8 mouse cellular contexts compared by ENCODE assay signal in the genomic region with DNA sequence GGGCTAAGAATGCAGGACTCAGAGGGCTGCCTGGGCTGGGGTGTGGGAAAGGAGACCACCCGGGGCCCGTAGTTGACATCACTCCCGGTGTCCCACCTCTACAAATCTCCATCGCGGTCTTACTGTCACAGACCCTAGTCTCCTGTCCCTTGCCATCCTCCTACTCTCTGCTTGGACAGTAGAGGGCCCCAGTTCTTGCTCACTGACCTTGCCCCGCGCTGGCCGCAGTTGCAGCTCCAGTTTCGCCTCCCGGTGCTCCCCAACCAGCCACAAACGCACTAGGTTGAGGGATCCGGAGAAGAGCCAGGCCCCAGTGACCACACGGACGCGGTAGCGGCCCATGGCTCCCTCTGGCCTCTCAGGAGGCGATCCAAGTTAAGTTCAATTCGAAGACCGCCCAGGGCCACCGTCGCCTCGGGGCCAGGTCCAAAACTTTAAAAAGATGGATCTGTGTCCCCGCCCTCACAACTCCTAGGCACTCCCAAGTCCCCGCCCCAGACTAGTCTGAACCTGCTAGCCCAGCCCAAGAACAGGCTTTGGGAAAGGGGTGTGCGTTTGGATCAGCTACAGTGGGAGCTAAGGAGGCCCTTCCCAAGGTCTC. TPM values are rescaled to one million over a fixed set of nuclear protein-coding genes. Genes with fewer than 3 reads are reported as not detected.
DNase-seq lines count a peak whose midpoint lies in the region; ATAC-seq and TF ChIP-seq lines count a peak whose summit lies in the region.

Alox12 (minus strand) TSS at position 423 of the 601 bp plus-strand sequence.

- H3K4me1 ChIP-seq in forebrain, embryonic 13.5 days: peaks cover 11% of the 10 kb centered on the region
- H3K4me1 ChIP-seq in hindbrain, embryonic 14.5 days (replicated peaks; ENCODE audit: control insufficient read depth, insufficient read depth, low read length): 0 out of 2 replicates have a peak, but pooled peaks cover 8% of the 10 kb centered on the region
- H3K4me1 ChIP-seq in liver, embryonic 11.5 days (replicated peaks; ENCODE audit: control insufficient read depth, insufficient read depth, low read length): 0 out of 2 replicates have a peak, but pooled peaks cover 2% of the 10 kb centered on the region

- peak within 1 kb of the TSS; percentile 17; the same call in 1 of the 2 replicates for H3K4me3 ChIP-seq in left cerebral cortex, adult 2 months
- H3K4me3 ChIP-seq in forebrain, embryonic 13.5 days: peak within 1 kb of the TSS; percentile 14
- peak within 1 kb of the TSS; percentile 13; the same call in 1 of the 2 replicates for H3K4me3 ChIP-seq in hindbrain, embryonic 14.5 days (replicated peaks; ENCODE audit: low read length)
- H3K4me3 ChIP-seq in liver, embryonic 11.5 days (ENCODE audit: low read depth, low read length): peak within 1 kb of the TSS; percentile 32

- 1% methylated on average over 25 of the region's 25 CpGs for WGBS in forebrain, embryonic 13.5 days
- WGBS in hindbrain, embryonic 14.5 days: under 1% methylated on average over 25 of the region's 25 CpGs
- WGBS in liver, embryonic 11.5 days: 4% methylated on average over 25 of the region's 25 CpGs

- H3K27me3 ChIP-seq in forebrain, embryonic 13.5 days: peaks cover 63% of the 10 kb centered on the region
- H3K27me3 ChIP-seq in hindbrain, embryonic 14.5 days (ENCODE audit: control insufficient read depth, insufficient read depth, low read length): peaks cover 46% of the 10 kb centered on the region
- peaks cover 43% of the 10 kb centered on the region for H3K27me3 ChIP-seq in liver, embryonic 11.5 days (replicated peaks; ENCODE audit: control insufficient read depth, insufficient read depth, low read length)

- H3K4me2 ChIP-seq in forebrain, embryonic 13.5 days: peak within 1 kb of the TSS; percentile 31
- peak within 1 kb of the TSS; percentile 33 for H3K4me2 ChIP-seq in hindbrain, embryonic 14.5 days (replicated peaks)
- H3K4me2 ChIP-seq in liver, embryonic 11.5 days: peak within 1 kb of the TSS; percentile 56

- H3K36me3 ChIP-seq in forebrain, embryonic 13.5 days (ENCODE audit: poor library complexity, severe bottlenecking): no peaks in the 10 kb centered on the region
- H3K36me3 ChIP-seq in hindbrain, embryonic 14.5 days (replicated peaks; ENCODE audit: control insufficient read depth, insufficient read depth): no peaks in the 10 kb centered on the region
- no peaks in the 10 kb centered on the region for H3K36me3 ChIP-seq in liver, embryonic 11.5 days (ENCODE audit: control insufficient read depth, insufficient read depth, low read length)

- no peak within 1 kb of the TSS for H3K9ac ChIP-seq in forebrain, embryonic 13.5 days
- no peak within 1 kb of the TSS for H3K9ac ChIP-seq in hindbrain, embryonic 14.5 days
- H3K9ac ChIP-seq in liver, embryonic 11.5 days (ENCODE audit: low read depth, low read length): 0 out of 2 replicates have a peak within 1 kb of the TSS, but pooled peaks have one; percentile 20

- H3K9me3 ChIP-seq in forebrain, embryonic 13.5 days (replicated peaks): no peaks in the 10 kb centered on the region
- H3K9me3 ChIP-seq in hindbrain, embryonic 14.5 days (ENCODE audit: control insufficient read depth, low read length): no peaks in the 10 kb centered on the region
- no peaks in the 10 kb centered on the region for H3K9me3 ChIP-seq in liver, embryonic 11.5 days (ENCODE audit: control insufficient read depth, low read length)

- intact Hi-C loops in left cerebral cortex, adult 2 months (cut with DNase I): no loop called here
- intact Hi-C loops in left cerebral cortex, postnatal 36 days (cut with DNase I): no loop called here

- DNase-seq in left cerebral cortex, adult 2 months (ENCODE audit: extremely low spot score in 1 of 2, low spot score in 2 of 2): no peak
- DNase-seq in left cerebral cortex, postnatal 36 days (ENCODE audit: low spot score in 2 of 2): no peak
- DNase-seq in hindbrain, embryonic 14.5 days (ENCODE audit: low spot score): no peak
- DNase-seq in liver, embryonic 11.5 days (ENCODE audit: low spot score): no peak
- DNase-seq in neural tube, embryonic 10.5 days (ENCODE audit: extremely low spot score, low spot score): peak; percentile 62
- no peak for DNase-seq in right cerebral cortex, postnatal 4 days

- ATAC-seq in forebrain, embryonic 13.5 days: no peak
- no peak for ATAC-seq in hindbrain, embryonic 14.5 days (ENCODE audit: low FRiP score)
- ATAC-seq in liver, embryonic 11.5 days (replicated peaks; ENCODE audit: low FRiP score): 0 out of 2 replicates have a peak, but pooled peaks have one; percentile 36
- ATAC-seq in cerebellum, adult (ENCODE audit: insufficient number of reproducible peaks, low FRiP score, low TSS enrichment): no peak

- H3K27ac ChIP-seq in left cerebral cortex, adult 2 months: no peak within 1 kb of the TSS
- no peak within 1 kb of the TSS for H3K27ac ChIP-seq in forebrain, embryonic 13.5 days
- no peak within 1 kb of the TSS for H3K27ac ChIP-seq in hindbrain, embryonic 14.5 days
- no peak within 1 kb of the TSS for H3K27ac ChIP-seq in liver, embryonic 11.5 days (ENCODE audit: low read depth, low read length)

- TF ChIP-seq CTCF in left cerebral cortex, adult 2 months (IDR thresholded peaks at IDR 0.05): peak; percentile 42

RNA-seq across cellular contexts. Expression of gene Alox12, which starts in this region (rescaled TPM):
- total RNA-seq in left cerebral cortex, adult 2 months (2021): under 1 TPM; 0.16 to 0.19 TPM
- under 1 TPM; 0.25 to 0.43 TPM for total RNA-seq in left cerebral cortex, postnatal 36 days (2021)
- 0.74 and 1.0 TPM in 2 replicates for polyA plus RNA-seq in forebrain, embryonic 13.5 days (2015; fragmentation: Nextera tagmentation; extraction: Ambion mirVana)
- polyA plus RNA-seq in hindbrain, embryonic 14.5 days (2014; fragmentation: Nextera tagmentation; extraction: Ambion mirVana): 1.7 and 2.1 TPM in 2 replicates
- 21.5 and 22.5 TPM in 2 replicates for polyA plus RNA-seq in liver, embryonic 11.5 days (2014; fragmentation: Nextera tagmentation; extraction: Ambion mirVana)
